Mouse (Mus musculus) liver, adult 2 months (tissue): ENCODE data around the gene Morn1.

Experiments
- CTCF ChIP-seq: fragments of 200-500 bp; IDR thresholded peaks from 2 replicates; pipeline ENCODE4 v1.5.1; 2011; ENCODE audit warnings: low read depth, low read length, control low read depth
- POLR2A ChIP-seq: fragments of 200-500 bp; IDR thresholded peaks from 2 replicates; pipeline ENCODE4 v1.6.1; 2011; ENCODE audit warnings: low read length, control low read depth; ENCODE audit not compliant: insufficient read depth; ENCODE audit errors: extremely low read depth

GRCm38 (mm10) chr4:155154986-155155385, 68.6 kb downstream of the Morn1 start:
- no peak for TF ChIP-seq POLR2A
- no peak for TF ChIP-seq CTCF
